Mouse (Mus musculus) forebrain, postnatal 0 days (tissue): Measurements from ENCODE around the gene Gm20458. TPM values are rescaled to one million over a fixed set of nuclear protein-coding genes. Genes with fewer than 3 reads are reported as not detected.

ENCODE experiments used
- ATAC-seq: fragments of 200-750 bp; cut with Nextera tagmentation; 2 replicates; pipeline ENCODE4 v1.8.0; 2017; ENCODE audit warnings: mild to moderate bottlenecking, moderate library complexity
- DNase-seq: peaks from one replicate; pipeline ENCODE4 v3.0.0-alpha.2; 2015
- H3K27ac ChIP-seq: fragments of 300-500 bp; sonication (generic); 2 replicates; pipeline ENCODE4 v1.5.1; 2014; ENCODE audit warnings: low read depth, mild to moderate bottlenecking, antibody characterized with exemption, low read length, moderate library complexity, mixed read lengths
- H3K27me3 ChIP-seq: fragments of 300-500 bp; sonication (generic); 2 replicates; pipeline ENCODE4 v1.6.1; 2014; ENCODE audit warnings: mild to moderate bottlenecking, low read length, mixed read lengths; ENCODE audit not compliant: insufficient read depth
- H3K36me3 ChIP-seq: fragments of 300-500 bp; sonication (generic); 2 replicates; pipeline ENCODE4 v1.6.1; 2014; ENCODE audit warnings: mild to moderate bottlenecking, moderate library complexity; ENCODE audit not compliant: insufficient read depth
- H3K4me1 ChIP-seq: fragments of 300-500 bp; sonication (generic); 2 replicates; pipeline ENCODE4 v1.6.1; 2014; ENCODE audit warnings: antibody characterized with exemption; ENCODE audit not compliant: insufficient read depth
- H3K4me2 ChIP-seq: fragments of 300-500 bp; sonication (generic); 2 replicates; pipeline ENCODE4 v1.6.1; 2014; ENCODE audit warnings: low read depth, mild to moderate bottlenecking, moderate library complexity
- H3K4me3 ChIP-seq: fragments of 300-500 bp; sonication (generic); 2 replicates; pipeline ENCODE4 v1.5.1; 2014; ENCODE audit warnings: low read depth, low read length, mixed read lengths
- H3K9ac ChIP-seq: fragments of 300-500 bp; sonication (generic); 2 replicates; pipeline ENCODE4 v1.6.1; 2014; ENCODE audit warnings: mild to moderate bottlenecking
- H3K9me3 ChIP-seq: fragments of 300-500 bp; sonication (generic); 2 replicates; pipeline ENCODE4 v1.6.1; 2016; ENCODE audit warnings: low read length
- CTCF ChIP-seq: sonication (generic); IDR thresholded peaks from 2 replicates; pipeline ENCODE4 v1.5.1; 2016; ENCODE audit warnings: antibody characterized with exemption, control low read depth, low read depth
- WGBS: fragments of 180-500 bp; shearing (Covaris S2); extraction: QIAGEN DNeasy Blood & Tissue Kit; methylation state at CpG from one replicate; pipeline ENCODE4 v1.1.7; 2014; 5-methylcytosine and 5-hydroxymethylcytosine counted together
- polyA plus RNA-seq: library from polyadenylated mRNA; unstranded; fragments of >200 nt; fragmentation: Nextera tagmentation; extraction: Ambion mirVana; gene quantifications from 2 replicates; pipeline ENCODE4 v1.2.1, GENCODE M21; 2015
- total RNA-seq: library from RNA; depleted of rRNA; stranded (reverse); fragments of >200 nt; gene quantifications from 2 replicates; pipeline ENCODE4 v1.2.3, GENCODE M21; 2014

The Gm20458 gene
- total and polyA plus RNA-seq, 2 experiments from 2014 or later = 10.5 to 10.7 TPM

- Histone ChIP-seq H3K4me2 (no peak overlapping the region), H3K4me3 (no peak overlapping the region), H3K36me3 (no peaks in the 10 kb centered on the region), H3K27me3 (no peaks in the 10 kb centered on the region), H3K27ac (no peak overlapping the region), H3K9ac (no peak overlapping the region), H3K9me3 (no peaks in the 10 kb centered on the region), H3K4me1 (no peaks in the 10 kb centered on the region)
- WGBS = 84% methylated on average over 14 of the region's 14 CpGs
- TF ChIP-seq CTCF = no peak
- DNase-seq (no peak), ATAC-seq (no peak)
Observed at GRCm38 (mm10) chr2:164453047-164453757, 7.6 kb upstream of the Gm20458 start.

- no peak overlapping the region for H3K27ac ChIP-seq
- WGBS = 76% methylated on average over 7 of the region's 7 CpGs
- no peaks in the 10 kb centered on the region for H3K36me3 ChIP-seq
- DNase-seq = no peak
- no peak overlapping the region for H3K4me2 ChIP-seq
- no peaks in the 10 kb centered on the region for H3K27me3 ChIP-seq
- ATAC-seq = no peak
- H3K4me1 ChIP-seq = no peaks in the 10 kb centered on the region
- no peak overlapping the region for H3K9ac ChIP-seq
- H3K9me3 ChIP-seq = no peaks in the 10 kb centered on the region
- TF ChIP-seq CTCF = no peak
- no peak overlapping the region for H3K4me3 ChIP-seq
Observed at GRCm38 (mm10) chr2:164453887-164454500, 6.8 kb upstream of the Gm20458 start.

GRCm38 (mm10) chr2:164454846-164455245, 5.9 kb upstream of the Gm20458 start:
- no peak overlapping the region for H3K4me2 ChIP-seq
- no peaks in the 10 kb centered on the region for H3K36me3 ChIP-seq
- TF ChIP-seq CTCF = no peak
- H3K9me3 ChIP-seq = no peaks in the 10 kb centered on the region
- DNase-seq = no peak
- H3K4me1 ChIP-seq = no peaks in the 10 kb centered on the region
- H3K4me3 ChIP-seq = no peak overlapping the region
- no peak overlapping the region for H3K27ac ChIP-seq
- no peaks in the 10 kb centered on the region for H3K27me3 ChIP-seq
- no peak overlapping the region for H3K9ac ChIP-seq
- ATAC-seq = no peak
- WGBS = 70% methylated on average over 10 of the region's 10 CpGs

GRCm38 (mm10) chr2:164455421-164456190, 5.2 kb upstream of the Gm20458 start:
- WGBS = 74% methylated on average over 6 of the region's 6 CpGs
- H3K27me3 ChIP-seq = no peaks in the 10 kb centered on the region
- H3K36me3 ChIP-seq = no peaks in the 10 kb centered on the region

GRCm38 (mm10) chr2:164456413-164456812, 4.4 kb upstream of the Gm20458 start:
- Histone ChIP-seq H3K27ac (no peak overlapping the region), H3K27me3 (no peaks in the 10 kb centered on the region), H3K9me3 (no peaks in the 10 kb centered on the region), H3K4me1 (no peaks in the 10 kb centered on the region), H3K4me2 (peak overlapping the region; percentile 37), H3K9ac (peak overlapping the region; percentile 45; the same call in 1 of the 2 replicates), H3K4me3 (no peak overlapping the region), H3K36me3 (no peaks in the 10 kb centered on the region)
- DNase-seq (no peak), ATAC-seq (no peak)
- no peak for TF ChIP-seq CTCF
- 100% methylated on average over 1 of the region's 1 CpGs for WGBS

More at GRCm38 (mm10) chr2:164455421-164456190, 5.2 kb upstream of the Gm20458 start:
- no peak overlapping the region for H3K27ac ChIP-seq
- no peak overlapping the region for H3K9ac ChIP-seq
- no peak for TF ChIP-seq CTCF
- ATAC-seq (no peak), DNase-seq (no peak)
- no peak overlapping the region for H3K4me2 ChIP-seq
- no peaks in the 10 kb centered on the region for H3K4me1 ChIP-seq
- H3K4me3 ChIP-seq = no peak overlapping the region
- H3K9me3 ChIP-seq = no peaks in the 10 kb centered on the region

GRCm38 (mm10) chr2:164456864-164457300, 3.9 kb upstream of the Gm20458 start, which contains the start of gene Sys1:
Gene Sys1, plus strand, starts transcription at chr2:164456964.
- DNase-seq (peak; percentile 34), ATAC-seq (no peak)
- 3% methylated on average over 7 of the region's 7 CpGs for WGBS
- peak within 1 kb of the TSS; percentile 45 for H3K9ac ChIP-seq
- H3K27me3 ChIP-seq = no peaks in the 10 kb centered on the region
- peak; percentile 43 for TF ChIP-seq CTCF
- no peaks in the 10 kb centered on the region for H3K9me3 ChIP-seq
- H3K4me1 ChIP-seq = peaks cover 3% of the 10 kb centered on the region
- no peaks in the 10 kb centered on the region for H3K36me3 ChIP-seq
- no peak within 1 kb of the TSS for H3K27ac ChIP-seq
- H3K4me3 ChIP-seq = peak within 1 kb of the TSS; percentile 24; the same call in 1 of the 2 replicates
- H3K4me2 ChIP-seq = peak within 1 kb of the TSS; percentile 37
